Mouse (Mus musculus): Measurements from ENCODE around the gene Paf1.

- no peak for TF ChIP-seq CTCF (IDR thresholded peaks at IDR 0.05 in 2 of 3, conservative IDR thresholded peaks at IDR 0.05 in 1 of 3; ENCODE audit: control insufficient read depth in 1 of 3, insufficient read depth in 1 of 3, low read depth in 2 of 3, low read length in 3 of 3, poor library complexity in 1 of 3, severe bottlenecking in 1 of 3)
- no peak for TF ChIP-seq GATA1 (IDR thresholded peaks at IDR 0.05; ENCODE audit: low read depth, low read length)
- TF ChIP-seq ZKSCAN1 (IDR thresholded peaks at IDR 0.05; ENCODE audit: low read depth, low read length), result no peak
Observed at GRCm38 (mm10) chr7:28444344-28444974, 51.7 kb downstream of the Paf1 start.

Data from MEL (cell line).